Mouse (Mus musculus): Measurements from ENCODE around the gene Slc22a2. TPM values are rescaled to one million over a fixed set of nuclear protein-coding genes. Genes with fewer than 3 reads are reported as not detected.
"Not testable (repeated sequence)": the region's sequence is repeated elsewhere in the genome, so short reads cannot be mapped to it uniquely, and the experiment has no call there.

Gene Slc22a2
- polyA plus RNA-seq, 1 experiment: 2.0 TPM

DNA sequence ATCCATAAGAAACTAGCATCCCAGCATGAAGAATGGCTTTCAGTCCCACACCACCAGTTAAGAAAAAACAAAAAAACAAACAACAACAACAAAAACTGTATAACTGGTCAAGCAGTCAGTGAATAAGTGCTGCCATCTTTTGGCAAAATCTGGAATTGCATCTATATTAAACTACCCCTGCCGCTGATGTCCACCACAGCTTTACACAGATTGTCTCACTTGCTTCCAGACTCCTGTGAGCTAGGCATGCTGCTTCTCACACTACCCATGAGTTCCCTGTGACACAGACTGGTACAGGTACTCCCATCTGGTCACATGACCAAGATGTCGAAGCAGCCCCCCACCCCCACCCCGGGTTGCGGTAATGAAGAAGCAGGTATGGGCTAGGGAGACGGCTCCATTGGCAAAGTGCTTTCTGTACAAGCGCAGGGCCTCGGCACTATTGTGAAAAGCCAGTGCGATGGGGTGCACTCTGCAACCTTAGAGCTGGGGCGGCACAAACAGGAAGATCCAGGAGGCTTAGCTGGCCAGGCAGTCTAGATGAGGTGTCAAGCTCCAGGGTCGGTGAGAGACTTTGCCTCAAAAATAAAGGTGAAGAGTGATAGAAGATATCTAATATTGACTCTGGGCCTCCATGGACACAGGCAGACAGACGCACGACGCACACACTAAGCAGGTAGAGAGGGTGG lies 76.8 kb downstream of the Slc22a2 start:
- 67% methylated on average over 13 of the region's 13 CpGs for WGBS
- Histone ChIP-seq H3K4me3 (replicated peaks; ENCODE audit: control insufficient read depth, low read depth, low read length) (no peak overlapping the region), H3K4me1 (ENCODE audit: control insufficient read depth, insufficient read depth, low read length) (no peaks in the 10 kb centered on the region), H3K27ac (ENCODE audit: control insufficient read depth, insufficient read depth, low read depth, low read length, poor library complexity) (no peak overlapping the region)
- TF ChIP-seq CTCF (IDR thresholded peaks at IDR 0.05; ENCODE audit: control insufficient read depth, insufficient read depth, low read length) (no peak), POLR2A (IDR thresholded peaks at IDR 0.05; ENCODE audit: borderline replicate concordance, control insufficient read depth, low read depth, low read length) (no peak)

DNA sequence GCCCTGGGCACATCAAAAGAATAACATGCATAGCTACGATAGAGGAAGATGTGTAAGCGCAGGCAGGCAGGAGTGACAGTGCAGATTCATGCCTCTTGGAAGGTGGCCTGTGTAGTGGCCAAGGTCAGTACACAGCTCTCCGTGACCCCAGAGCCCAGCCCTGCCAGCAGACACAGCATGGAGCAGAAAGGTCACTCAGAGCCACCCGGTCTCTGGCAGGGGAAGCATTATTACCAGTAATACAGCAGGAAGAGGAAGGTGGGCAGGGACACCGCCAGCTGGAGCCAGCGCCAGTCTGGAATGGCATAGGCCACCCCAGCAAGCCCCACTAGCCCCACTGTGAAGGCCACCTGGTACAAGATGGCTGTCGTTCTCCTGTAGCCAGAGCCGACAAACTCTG lies 80.2 kb downstream of the Slc22a2 start:
- Histone ChIP-seq H3K4me3 (replicated peaks; ENCODE audit: control insufficient read depth, low read depth, low read length) (no peak overlapping the region), H3K27ac (ENCODE audit: control insufficient read depth, insufficient read depth, low read depth, low read length, poor library complexity) (no peak overlapping the region), H3K4me1 (ENCODE audit: control insufficient read depth, insufficient read depth, low read length) (no peaks in the 10 kb centered on the region)
- TF ChIP-seq POLR2A (IDR thresholded peaks at IDR 0.05; ENCODE audit: borderline replicate concordance, control insufficient read depth, low read depth, low read length) (no peak), CTCF (IDR thresholded peaks at IDR 0.05; ENCODE audit: control insufficient read depth, insufficient read depth, low read length) (no peak)
- WGBS: 72% methylated on average over 8 of the region's 8 CpGs

DNA sequence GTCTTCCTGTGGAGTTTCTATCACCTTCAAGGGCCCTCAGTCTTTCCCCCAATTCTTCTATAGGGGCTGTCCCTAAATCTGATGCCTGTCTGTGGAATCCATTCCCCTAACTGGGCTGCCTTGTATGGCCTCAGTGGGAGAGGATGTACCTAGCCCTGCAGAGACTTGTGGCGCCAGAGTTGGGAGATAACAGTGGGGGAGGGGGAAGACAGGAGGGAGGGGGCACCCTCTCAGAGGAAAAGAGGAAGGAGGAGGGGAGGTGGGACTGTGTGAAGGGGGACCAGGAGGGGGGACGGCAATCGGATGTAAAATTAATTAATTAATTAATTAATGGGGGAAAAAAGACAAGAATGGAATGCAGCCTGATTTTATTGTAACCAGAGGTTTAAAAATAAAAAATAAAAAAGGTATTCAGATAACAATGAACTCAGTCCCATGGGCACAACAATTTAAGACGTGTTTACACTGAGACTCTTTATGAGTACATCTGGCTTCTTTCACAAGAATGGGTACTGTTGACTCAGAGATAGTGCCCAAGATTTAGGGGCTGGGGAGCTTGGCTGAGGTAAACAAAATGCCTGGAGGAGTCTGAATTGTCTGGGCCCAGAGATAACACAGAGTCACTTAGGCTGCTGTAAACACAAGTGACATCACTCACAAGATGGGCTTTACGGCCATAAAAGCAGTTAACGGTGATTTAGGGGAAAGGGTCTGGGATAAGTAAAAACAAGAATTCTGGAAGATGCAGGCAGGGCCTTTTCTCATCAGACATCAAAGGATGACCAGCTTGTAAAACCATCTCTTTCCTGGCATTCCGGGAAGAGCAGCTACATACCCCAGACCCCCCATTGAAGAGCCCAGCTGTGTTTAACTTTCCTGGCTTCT lies 84.8 kb downstream of the Slc22a2 start:
- Histone ChIP-seq H3K4me3 (replicated peaks; ENCODE audit: control insufficient read depth, low read depth, low read length) (no peak overlapping the region), H3K27ac (ENCODE audit: control insufficient read depth, insufficient read depth, low read depth, low read length, poor library complexity) (no peak overlapping the region), H3K4me1 (ENCODE audit: control insufficient read depth, insufficient read depth, low read length) (no peaks in the 10 kb centered on the region)
- no peak for TF ChIP-seq CTCF (IDR thresholded peaks at IDR 0.05; ENCODE audit: control insufficient read depth, insufficient read depth, low read length)
- TF ChIP-seq POLR2A (IDR thresholded peaks at IDR 0.05; ENCODE audit: borderline replicate concordance, control insufficient read depth, low read depth, low read length): no peak
- WGBS: 50% methylated on average over 7 of the region's 7 CpGs

- Histone ChIP-seq H3K4me3 (replicated peaks; ENCODE audit: control insufficient read depth, low read depth, low read length) (no peak overlapping the region), H3K4me1 (ENCODE audit: control insufficient read depth, insufficient read depth, low read length) (no peaks in the 10 kb centered on the region), H3K27ac (ENCODE audit: control insufficient read depth, insufficient read depth, low read depth, low read length, poor library complexity) (no peak overlapping the region)
- no peak for TF ChIP-seq POLR2A (IDR thresholded peaks at IDR 0.05; ENCODE audit: borderline replicate concordance, control insufficient read depth, low read depth, low read length)
- TF ChIP-seq CTCF (IDR thresholded peaks at IDR 0.05; ENCODE audit: control insufficient read depth, insufficient read depth, low read length): no peak
These were observed 85.4 kb downstream of the Slc22a2 start for GRCm38 (mm10) chr17:12669363-12669679.

GRCm38 (mm10) chr17:12671029-12671605 lies 87.2 kb downstream of the Slc22a2 start:
- no peak for TF ChIP-seq CTCF (IDR thresholded peaks at IDR 0.05; ENCODE audit: control insufficient read depth, insufficient read depth, low read length)
- TF ChIP-seq POLR2A (IDR thresholded peaks at IDR 0.05; ENCODE audit: borderline replicate concordance, control insufficient read depth, low read depth, low read length): no peak
- H3K4me3 ChIP-seq (replicated peaks; ENCODE audit: control insufficient read depth, low read depth, low read length): no peak overlapping the region
- H3K4me1 ChIP-seq (ENCODE audit: control insufficient read depth, insufficient read depth, low read length): no peaks in the 10 kb centered on the region
- WGBS: 61% methylated on average over 5 of the region's 5 CpGs
- no peak overlapping the region for H3K27ac ChIP-seq (ENCODE audit: control insufficient read depth, insufficient read depth, low read depth, low read length, poor library complexity)

- WGBS: 59% methylated on average over 7 of the region's 7 CpGs
- Histone ChIP-seq H3K4me1 (ENCODE audit: control insufficient read depth, insufficient read depth, low read length) (no peaks in the 10 kb centered on the region), H3K27ac (ENCODE audit: control insufficient read depth, insufficient read depth, low read depth, low read length, poor library complexity) (no peak overlapping the region), H3K4me3 (replicated peaks; ENCODE audit: control insufficient read depth, low read depth, low read length) (no peak overlapping the region)
- TF ChIP-seq CTCF (IDR thresholded peaks at IDR 0.05; ENCODE audit: control insufficient read depth, insufficient read depth, low read length) (no peak), POLR2A (IDR thresholded peaks at IDR 0.05; ENCODE audit: borderline replicate concordance, control insufficient read depth, low read depth, low read length) (no peak)
These were observed 88.4 kb downstream of the Slc22a2 start for GRCm38 (mm10) chr17:12672285-12672790.

DNA sequence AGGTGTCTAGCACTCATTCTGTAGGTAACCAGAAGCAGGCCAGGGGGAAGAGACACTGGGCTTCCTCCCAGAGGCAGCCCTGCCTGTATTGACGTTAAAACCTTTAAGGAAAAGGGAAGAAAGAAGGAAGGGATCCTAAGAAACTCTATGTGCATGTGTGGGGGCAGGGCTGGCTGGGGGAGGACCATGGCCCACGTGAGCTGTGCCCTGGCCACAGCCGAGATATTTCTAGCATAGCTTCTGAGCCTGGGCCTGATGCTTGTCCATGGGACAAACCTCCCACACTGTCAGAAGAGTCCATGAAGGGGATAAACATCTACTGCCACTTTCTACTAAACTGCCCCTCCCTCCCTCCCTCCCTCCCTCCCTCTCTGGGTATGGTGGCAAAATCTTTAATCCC lies 89.9 kb downstream of the Slc22a2 start:
- H3K27ac ChIP-seq (ENCODE audit: control insufficient read depth, insufficient read depth, low read depth, low read length, poor library complexity): no peak overlapping the region
- WGBS: 55% methylated on average over 3 of the region's 3 CpGs
- no peak for TF ChIP-seq CTCF (IDR thresholded peaks at IDR 0.05; ENCODE audit: control insufficient read depth, insufficient read depth, low read length)
- no peak for TF ChIP-seq POLR2A (IDR thresholded peaks at IDR 0.05; ENCODE audit: borderline replicate concordance, control insufficient read depth, low read depth, low read length)

GRCm38 (mm10) chr17:12674980-12675379 lies 91.0 kb downstream of the Slc22a2 start:
- not testable (repeated sequence) for H3K4me1 ChIP-seq (ENCODE audit: control insufficient read depth, insufficient read depth, low read length); H3K4me3 ChIP-seq (replicated peaks; ENCODE audit: control insufficient read depth, low read depth, low read length); H3K27ac ChIP-seq (ENCODE audit: control insufficient read depth, insufficient read depth, low read depth, low read length, poor library complexity)
- 77% methylated on average over 7 of the region's 7 CpGs for WGBS

More for the DNA sequence above, 89.9 kb downstream of the Slc22a2 start:
- Histone ChIP-seq H3K4me3 (replicated peaks; ENCODE audit: control insufficient read depth, low read depth, low read length) (no peak overlapping the region), H3K4me1 (ENCODE audit: control insufficient read depth, insufficient read depth, low read length) (no peaks in the 10 kb centered on the region; the same call in 1 of the 2 replicates)

Data from bone marrow, adult 2 months (tissue).